Mouse (Mus musculus): ENCODE data around the gene A930004D18Rik. TPM values are rescaled to one million over a fixed set of nuclear protein-coding genes. Genes with fewer than 3 reads are reported as not detected.

Gene A930004D18Rik
- polyA plus RNA-seq (2016; fragmentation: Nextera tagmentation; extraction: Ambion mirVana): 19.9 and 20.3 TPM in 2 replicates

DNA sequence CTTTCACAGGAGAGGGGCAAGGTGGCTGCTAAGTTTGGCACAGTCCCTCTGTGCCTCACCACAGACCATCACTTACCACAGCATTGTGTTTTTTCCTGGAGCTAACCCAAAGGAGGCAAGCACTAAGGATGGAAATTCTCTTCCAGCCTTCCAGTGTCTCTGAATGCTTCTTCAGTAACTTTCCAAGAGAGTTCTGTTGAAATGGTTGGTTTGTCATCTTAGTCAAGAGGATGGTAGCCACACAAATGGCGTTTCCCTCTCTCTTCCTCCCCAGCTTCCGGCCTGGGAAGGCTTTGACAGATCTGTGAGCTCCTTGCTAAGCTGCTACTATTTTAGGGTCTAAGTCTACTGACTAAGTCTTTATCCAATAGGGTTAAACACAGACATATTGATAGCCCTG is at the start of gene A930004D18Rik:
Gene A930004D18Rik (minus strand): TSS at position 247 of the 400 bp plus-strand sequence.
- H3K4me1 ChIP-seq (replicated peaks): peaks cover 49% of the 10 kb centered on the region
- H3K27me3 ChIP-seq: no peaks in the 10 kb centered on the region
- WGBS: 68% methylated on average over 2 of the region's 2 CpGs
- no peak for ATAC-seq (ENCODE audit: insufficient number of reproducible peaks, insufficient read depth, low FRiP score, low TSS enrichment, low read depth)
- H3K4me3 ChIP-seq (replicated peaks): no peak within 1 kb of the TSS
- H3K36me3 ChIP-seq: no peaks in the 10 kb centered on the region
- H3K9me3 ChIP-seq: no peaks in the 10 kb centered on the region
- no peak within 1 kb of the TSS for H3K27ac ChIP-seq
- H3K9ac ChIP-seq (replicated peaks): no peak within 1 kb of the TSS
- H3K4me2 ChIP-seq: no peak within 1 kb of the TSS

DNA sequence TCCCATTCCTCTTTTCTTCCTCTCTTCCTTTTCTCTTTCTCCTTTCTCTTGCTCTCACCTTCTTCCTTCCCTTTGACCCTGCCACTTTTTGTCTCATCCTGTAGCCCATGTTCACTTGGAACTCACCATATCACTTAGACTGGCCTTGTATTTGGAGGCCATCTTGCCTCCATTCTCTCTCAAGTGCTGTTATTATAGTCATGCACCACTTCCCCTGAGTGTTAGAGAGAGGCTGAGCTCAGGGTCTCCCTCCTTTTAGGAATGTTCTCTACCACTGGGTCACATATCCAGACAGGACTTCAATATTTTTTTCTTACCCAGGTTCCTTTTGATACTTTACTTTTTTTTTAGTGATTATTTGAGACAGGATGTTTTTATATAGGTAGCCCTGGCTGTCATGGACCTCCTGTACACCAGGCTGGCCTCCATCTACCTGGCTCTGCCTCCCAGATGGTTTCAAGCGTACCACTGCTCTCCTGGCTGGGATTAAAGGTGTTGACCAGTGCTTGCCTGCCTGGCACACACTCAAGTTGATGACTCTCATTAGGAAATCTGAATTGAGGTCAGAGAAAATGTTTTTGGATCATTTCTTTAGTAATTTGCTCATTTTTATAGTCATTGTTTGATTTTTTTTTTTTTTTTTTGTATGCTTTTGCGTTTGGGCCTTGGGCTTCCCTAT is 42.8 kb upstream of the A930004D18Rik start:
- Histone ChIP-seq H3K27ac (no peak overlapping the region), H3K9me3 (no peaks in the 10 kb centered on the region), H3K4me2 (no peak overlapping the region), H3K9ac (replicated peaks) (no peak overlapping the region), H3K27me3 (no peaks in the 10 kb centered on the region), H3K4me3 (replicated peaks) (no peak overlapping the region), H3K36me3 (peaks cover 76% of the 10 kb centered on the region), H3K4me1 (replicated peaks) (no peaks in the 10 kb centered on the region)
- 89% methylated on average over 2 of the region's 2 CpGs for WGBS
- no peak for ATAC-seq (ENCODE audit: insufficient number of reproducible peaks, insufficient read depth, low FRiP score, low TSS enrichment, low read depth)

DNA sequence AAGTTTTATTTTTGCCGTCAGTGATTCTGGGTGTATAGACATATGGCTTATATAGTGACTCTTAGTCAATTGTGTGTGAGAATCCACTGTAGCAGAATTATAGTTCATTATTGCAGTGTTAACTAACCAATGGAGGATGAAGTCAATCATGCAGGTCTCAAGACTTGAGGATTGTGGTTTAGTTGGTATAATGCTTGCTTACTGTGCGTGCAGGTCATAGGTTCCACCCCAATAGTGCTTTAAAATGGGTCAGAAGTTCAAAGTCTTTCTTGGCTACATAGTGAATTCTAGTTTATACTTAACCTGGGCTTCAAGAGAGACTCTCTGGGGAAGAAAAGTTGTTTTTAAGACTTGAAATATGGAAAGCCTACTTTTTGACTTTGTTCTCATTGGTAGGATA is 34.4 kb upstream of the A930004D18Rik start:
- Histone ChIP-seq H3K27me3 (no peaks in the 10 kb centered on the region), H3K4me1 (replicated peaks) (no peaks in the 10 kb centered on the region), H3K4me2 (no peak overlapping the region), H3K9ac (replicated peaks) (no peak overlapping the region), H3K27ac (no peak overlapping the region), H3K4me3 (replicated peaks) (no peak overlapping the region), H3K36me3 (peaks cover 58% of the 10 kb centered on the region), H3K9me3 (no peaks in the 10 kb centered on the region)
- no peak for ATAC-seq (ENCODE audit: insufficient number of reproducible peaks, insufficient read depth, low FRiP score, low TSS enrichment, low read depth)
- WGBS: 93% methylated on average over 2 of the region's 2 CpGs

DNA sequence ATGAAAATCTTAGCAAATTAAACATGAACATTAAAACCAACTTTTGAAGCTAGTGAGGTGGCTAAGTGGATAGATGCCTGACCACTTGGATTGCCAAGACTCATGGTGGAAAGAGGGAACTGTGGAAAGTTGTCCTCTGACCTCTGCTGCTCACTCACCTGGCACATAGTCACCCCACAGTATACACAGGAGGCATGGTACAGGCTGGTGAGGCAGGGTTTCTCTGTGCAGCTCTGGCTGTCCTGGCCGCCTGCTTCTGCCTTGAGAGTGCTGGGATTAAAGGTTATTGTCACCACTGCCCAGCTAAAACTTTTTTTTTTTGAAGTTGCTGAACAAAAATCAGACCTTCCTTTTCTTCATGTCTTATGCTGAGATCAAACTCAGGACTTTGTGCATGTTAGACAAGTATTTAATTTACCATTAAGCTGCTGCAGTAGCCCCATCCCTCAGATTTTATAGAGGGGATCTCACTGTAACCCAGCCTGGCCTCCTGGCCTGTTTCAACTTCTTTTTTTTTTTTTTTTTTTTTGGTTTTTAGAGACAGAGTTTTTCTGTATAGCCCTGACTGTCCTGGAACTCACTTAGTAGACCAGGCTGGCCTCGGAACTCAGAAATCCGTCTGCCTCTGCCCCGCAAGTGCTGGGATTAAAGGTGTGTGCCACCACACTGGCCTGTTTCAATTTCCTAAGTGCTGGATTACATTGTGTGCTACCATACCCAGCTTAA is 30.7 kb upstream of the A930004D18Rik start:
- peaks cover 26% of the 10 kb centered on the region for H3K36me3 ChIP-seq
- peaks cover 11% of the 10 kb centered on the region for H3K4me1 ChIP-seq (replicated peaks)
- no peaks in the 10 kb centered on the region for H3K9me3 ChIP-seq
- H3K4me3 ChIP-seq (replicated peaks): no peak overlapping the region
- no peak for ATAC-seq (ENCODE audit: insufficient number of reproducible peaks, insufficient read depth, low FRiP score, low TSS enrichment, low read depth)
- H3K4me2 ChIP-seq: no peak overlapping the region
- H3K9ac ChIP-seq (replicated peaks): no peak overlapping the region
- H3K27me3 ChIP-seq: no peaks in the 10 kb centered on the region
- 86% methylated on average over 4 of the region's 4 CpGs for WGBS
- no peak overlapping the region for H3K27ac ChIP-seq

DNA sequence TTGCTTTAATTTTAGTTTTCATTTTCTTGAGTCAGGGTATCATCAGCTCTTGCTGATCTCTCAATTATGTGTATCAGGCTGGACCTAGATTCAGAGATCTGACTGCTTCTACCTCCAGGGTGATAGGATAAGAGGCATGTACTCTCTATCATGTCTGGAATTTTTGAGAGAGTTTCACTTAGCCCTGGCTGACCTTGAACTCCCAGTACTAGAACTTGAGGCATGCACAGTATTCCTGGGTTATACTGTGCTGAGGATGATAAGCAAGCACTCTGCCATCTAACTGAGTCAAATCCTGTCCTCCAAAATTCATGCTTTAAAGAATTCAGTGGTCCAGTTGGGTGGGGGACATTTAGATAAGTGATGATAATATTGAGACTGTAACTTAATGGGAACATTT is 28.9 kb upstream of the A930004D18Rik start:
- ATAC-seq (ENCODE audit: insufficient number of reproducible peaks, insufficient read depth, low FRiP score, low TSS enrichment, low read depth): no peak
- H3K4me3 ChIP-seq (replicated peaks): peak overlapping the region; percentile 81

DNA sequence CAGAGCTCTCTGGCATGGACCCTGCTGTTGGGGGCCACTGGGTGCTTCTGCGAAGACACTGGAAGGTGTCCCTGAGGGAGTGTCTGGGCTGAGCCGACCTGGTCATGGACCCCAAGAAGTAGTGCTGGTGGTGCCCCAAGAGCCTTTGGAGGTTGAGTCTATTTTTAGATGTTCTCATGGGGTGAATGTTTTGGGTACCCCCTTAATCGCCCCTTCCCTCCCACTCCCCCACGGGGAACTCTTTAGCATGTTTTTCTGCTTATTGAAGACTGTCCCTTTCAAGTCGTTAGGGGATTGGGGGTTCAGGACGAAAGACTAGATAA is 28.1 kb upstream of the A930004D18Rik start:
- Histone ChIP-seq H3K27me3 (no peaks in the 10 kb centered on the region), H3K27ac (peak overlapping the region; percentile 100; the same call in 1 of the 2 replicates), H3K4me2 (peak overlapping the region; percentile 91), H3K9ac (replicated peaks) (peak overlapping the region; percentile 99), H3K9me3 (no peaks in the 10 kb centered on the region), H3K36me3 (peaks cover 8% of the 10 kb centered on the region), H3K4me3 (replicated peaks) (peak overlapping the region; percentile 81), H3K4me1 (replicated peaks) (peaks cover 11% of the 10 kb centered on the region)
- ATAC-seq (ENCODE audit: insufficient number of reproducible peaks, insufficient read depth, low FRiP score, low TSS enrichment, low read depth): no peak
- WGBS: 13% methylated on average over 6 of the region's 6 CpGs

More for the DNA sequence above, 28.9 kb upstream of the A930004D18Rik start:
- Histone ChIP-seq H3K9me3 (no peaks in the 10 kb centered on the region), H3K9ac (replicated peaks) (no peak overlapping the region), H3K4me1 (replicated peaks) (peaks cover 11% of the 10 kb centered on the region), H3K27ac (no peak overlapping the region), H3K4me2 (peak overlapping the region; percentile 91), H3K36me3 (peaks cover 13% of the 10 kb centered on the region), H3K27me3 (no peaks in the 10 kb centered on the region)

DNA sequence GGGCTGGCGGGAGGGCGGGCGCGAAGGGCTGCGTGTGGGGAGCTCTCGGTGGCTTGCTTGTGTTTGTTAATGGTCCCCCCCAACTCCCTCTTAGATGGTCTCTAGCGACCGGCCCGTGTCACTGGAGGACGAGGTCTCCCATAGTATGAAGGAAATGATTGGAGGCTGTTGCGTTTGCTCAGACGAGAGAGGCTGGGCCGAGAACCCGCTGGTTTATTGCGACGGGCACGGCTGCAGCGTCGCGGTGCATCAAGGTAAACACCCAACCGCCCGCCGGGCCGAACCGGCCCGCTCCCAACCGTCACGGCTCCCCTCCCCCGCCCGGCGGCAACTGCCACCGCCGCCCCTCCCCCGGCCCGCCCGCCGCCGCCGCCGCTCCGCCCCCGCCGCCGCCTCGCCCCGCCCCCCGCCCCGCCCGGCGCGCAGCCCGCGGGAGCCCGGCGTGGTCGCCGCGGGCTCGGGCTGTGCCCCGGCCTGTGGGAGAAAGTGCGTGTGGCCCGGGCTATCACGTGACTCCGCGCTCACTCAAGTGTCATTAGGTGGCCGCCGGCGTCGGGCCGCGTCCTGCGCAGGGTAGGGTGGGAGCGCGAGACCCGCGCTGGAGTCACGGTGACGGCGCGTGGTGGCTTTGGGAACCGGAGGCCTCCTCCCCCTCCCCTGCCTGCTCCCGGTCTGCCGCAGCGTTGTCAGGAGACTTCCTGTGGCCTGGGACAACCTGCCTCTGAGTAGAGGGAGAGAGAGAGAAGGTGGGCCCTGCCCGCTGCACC is 27.6 kb upstream of the A930004D18Rik start:
- peak overlapping the region; percentile 99 for H3K9ac ChIP-seq (replicated peaks)
- H3K4me3 ChIP-seq (replicated peaks): peak overlapping the region; percentile 81
- H3K9me3 ChIP-seq: no peaks in the 10 kb centered on the region
- under 1% methylated on average over 68 of the region's 85 CpGs for WGBS
- H3K4me2 ChIP-seq: peak overlapping the region; percentile 91
- H3K27me3 ChIP-seq: no peaks in the 10 kb centered on the region
- peaks cover 8% of the 10 kb centered on the region for H3K36me3 ChIP-seq
- ATAC-seq (ENCODE audit: insufficient number of reproducible peaks, insufficient read depth, low FRiP score, low TSS enrichment, low read depth): peak; percentile 58
- peak overlapping the region; percentile 100 for H3K27ac ChIP-seq
- peaks cover 11% of the 10 kb centered on the region for H3K4me1 ChIP-seq (replicated peaks)

DNA sequence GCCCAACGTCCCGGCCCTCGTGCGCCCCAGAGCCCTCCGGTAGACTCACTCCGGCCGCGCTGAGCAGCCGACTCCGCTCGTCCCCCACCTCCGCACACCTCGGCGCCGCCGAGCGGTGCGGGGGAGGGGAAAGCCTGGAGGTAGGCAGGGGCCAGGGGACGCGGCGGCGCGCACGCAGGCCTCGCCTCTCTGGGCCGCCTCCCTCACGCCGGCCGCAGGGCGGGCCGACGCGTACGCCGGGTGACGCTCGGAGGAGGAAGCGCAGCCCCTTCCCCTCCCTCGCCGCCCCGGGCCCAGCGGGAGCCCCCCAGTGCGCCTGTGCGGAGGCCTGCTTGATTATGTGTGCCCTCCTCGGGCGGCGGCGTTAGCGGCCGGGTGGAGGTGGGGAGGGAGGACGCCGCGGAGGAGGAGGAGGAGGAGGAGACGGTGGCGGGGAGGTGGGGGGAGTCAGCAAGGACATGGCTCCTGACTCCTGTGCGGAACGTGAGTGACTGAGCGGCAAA is 26.9 kb upstream of the A930004D18Rik start:
- Histone ChIP-seq H3K4me1 (replicated peaks) (peaks cover 12% of the 10 kb centered on the region), H3K27ac (peak overlapping the region; percentile 100), H3K4me2 (peak overlapping the region; percentile 91), H3K4me3 (replicated peaks) (peak overlapping the region; percentile 81), H3K27me3 (no peaks in the 10 kb centered on the region), H3K36me3 (peaks cover 8% of the 10 kb centered on the region), H3K9ac (replicated peaks) (peak overlapping the region; percentile 99), H3K9me3 (no peaks in the 10 kb centered on the region)
- peak; percentile 96 for ATAC-seq (ENCODE audit: insufficient number of reproducible peaks, insufficient read depth, low FRiP score, low TSS enrichment, low read depth)
- WGBS: under 1% methylated on average over 47 of the region's 58 CpGs

DNA sequence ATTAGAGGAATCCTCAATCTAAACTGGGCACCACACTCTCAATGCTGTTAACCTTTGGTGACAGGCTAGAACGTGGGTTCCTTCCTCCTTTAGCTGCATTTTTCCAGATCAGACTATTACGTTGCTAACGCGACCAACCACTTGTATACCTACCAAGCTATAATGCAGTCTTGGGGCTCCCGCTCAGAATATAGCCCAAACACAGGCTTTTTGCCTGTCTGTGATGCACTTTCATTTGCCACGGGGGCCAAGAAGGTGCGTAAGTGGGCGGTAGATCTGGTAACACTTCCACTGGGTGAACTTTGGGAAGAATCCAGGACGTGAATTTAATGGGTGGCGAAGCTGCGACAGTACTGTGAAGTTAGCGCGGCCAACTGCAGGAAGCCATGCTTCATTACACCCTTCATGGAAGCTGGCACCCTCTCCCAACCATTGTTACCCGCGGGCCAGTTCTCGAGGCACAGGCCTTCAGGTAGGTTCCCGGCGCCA is 26.3 kb upstream of the A930004D18Rik start:
- H3K9me3 ChIP-seq: no peaks in the 10 kb centered on the region
- peak overlapping the region; percentile 81 for H3K4me3 ChIP-seq (replicated peaks)
- peak overlapping the region; percentile 99 for H3K9ac ChIP-seq (replicated peaks)
- H3K27me3 ChIP-seq: no peaks in the 10 kb centered on the region
- peak overlapping the region; percentile 100 for H3K27ac ChIP-seq
- H3K4me2 ChIP-seq: peak overlapping the region; percentile 91
- peaks cover 18% of the 10 kb centered on the region for H3K4me1 ChIP-seq (replicated peaks)
- 0% methylated on average over 18 of the region's 18 CpGs for WGBS
- H3K36me3 ChIP-seq: peaks cover 8% of the 10 kb centered on the region
- peak; percentile 20; the same call in 1 of the 2 replicates for ATAC-seq (ENCODE audit: insufficient number of reproducible peaks, insufficient read depth, low FRiP score, low TSS enrichment, low read depth)

DNA sequence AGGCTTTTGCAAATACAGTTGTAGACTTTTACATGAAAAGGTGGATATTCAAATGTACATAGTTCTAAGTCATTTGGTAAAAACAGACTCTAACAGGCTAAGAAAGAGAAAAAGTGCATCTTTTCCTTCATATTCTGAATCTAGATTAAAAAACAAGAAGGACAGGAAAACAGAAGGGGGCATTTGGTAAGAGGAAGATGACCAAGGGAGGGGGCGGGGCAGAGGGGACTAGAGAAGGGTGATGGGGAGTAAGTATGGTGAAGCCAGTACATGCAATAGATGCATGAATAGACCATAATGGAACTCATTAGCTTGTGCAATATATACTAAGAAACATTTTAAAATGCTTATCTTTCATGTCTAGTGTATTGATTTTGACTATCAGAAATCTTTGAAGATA is 22.9 kb upstream of the A930004D18Rik start:
- Histone ChIP-seq H3K4me2 (no peak overlapping the region), H3K9me3 (no peaks in the 10 kb centered on the region), H3K27ac (no peak overlapping the region), H3K9ac (replicated peaks) (no peak overlapping the region), H3K27me3 (no peaks in the 10 kb centered on the region), H3K4me3 (replicated peaks) (no peak overlapping the region), H3K4me1 (replicated peaks) (peaks cover 11% of the 10 kb centered on the region; the same call in 1 of the 2 replicates), H3K36me3 (no peaks in the 10 kb centered on the region)
- ATAC-seq (ENCODE audit: insufficient number of reproducible peaks, insufficient read depth, low FRiP score, low TSS enrichment, low read depth): no peak
- WGBS: 83% methylated on average over 1 of the region's 1 CpGs

DNA sequence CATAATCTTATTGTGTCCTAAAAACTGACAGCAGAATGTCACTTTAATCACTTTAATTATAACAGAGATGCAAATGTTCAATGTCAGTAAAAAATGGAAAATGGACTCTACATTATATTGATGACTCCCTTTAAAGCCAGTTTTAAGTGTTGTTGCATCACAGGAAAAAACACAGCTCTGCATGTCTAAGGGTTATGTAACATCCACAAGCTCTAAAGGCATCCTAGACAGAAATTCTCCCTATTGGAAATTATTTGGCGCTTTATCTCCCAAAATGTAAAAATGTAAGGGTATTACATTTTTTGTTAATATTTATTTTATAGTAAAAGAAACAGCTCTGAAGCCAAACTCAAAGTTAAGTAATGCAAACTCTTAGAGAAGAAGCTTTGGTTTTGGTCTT is 22.4 kb upstream of the A930004D18Rik start:
- 95% methylated on average over 1 of the region's 1 CpGs for WGBS
- H3K27ac ChIP-seq: no peak overlapping the region
- H3K27me3 ChIP-seq: no peaks in the 10 kb centered on the region
- no peak overlapping the region for H3K9ac ChIP-seq (replicated peaks)
- no peaks in the 10 kb centered on the region for H3K36me3 ChIP-seq
- no peak for ATAC-seq (ENCODE audit: insufficient number of reproducible peaks, insufficient read depth, low FRiP score, low TSS enrichment, low read depth)
- peaks cover 11% of the 10 kb centered on the region; the same call in 1 of the 2 replicates for H3K4me1 ChIP-seq (replicated peaks)
- no peak overlapping the region for H3K4me3 ChIP-seq (replicated peaks)
- H3K4me2 ChIP-seq: no peak overlapping the region
- no peaks in the 10 kb centered on the region for H3K9me3 ChIP-seq

Data from limb, embryonic 12.5 days (tissue).